Mouse (Mus musculus): ENCODE measurements around the gene Slc24a4. TPM values are rescaled to one million over a fixed set of nuclear protein-coding genes. Genes with fewer than 3 reads are reported as not detected.
"Not testable (repeated sequence)": the region's sequence is repeated elsewhere in the genome, so short reads cannot be mapped to it uniquely, and the experiment has no call there.

Gene Slc24a4
- total RNA-seq, 2 experiments from 2014 or later: 0.37 to 0.80 TPM

GRCm38 (mm10) chr12:102166691-102167261, 38.2 kb downstream of the Slc24a4 start:
- DNase-seq: no peak

- DNase-seq: no peak
These were observed 38.8 kb downstream of the Slc24a4 start for GRCm38 (mm10) chr12:102167302-102167701.

GRCm38 (mm10) chr12:102172746-102173145, 44.2 kb downstream of the Slc24a4 start:
- DNase-seq: no peak

GRCm38 (mm10) chr12:102173345-102173744, 44.8 kb downstream of the Slc24a4 start:
- no peak for DNase-seq

- no peak for DNase-seq
These were observed 52.0 kb downstream of the Slc24a4 start for GRCm38 (mm10) chr12:102180371-102181074.

- DNase-seq: peak; percentile 34 to 80
These were observed 53.3 kb downstream of the Slc24a4 start for GRCm38 (mm10) chr12:102181799-102182357.

- DNase-seq: no peak
These were observed 54.1 kb downstream of the Slc24a4 start for GRCm38 (mm10) chr12:102182621-102183020.

GRCm38 (mm10) chr12:102183201-102183600, 54.7 kb downstream of the Slc24a4 start:
- DNase-seq: no peak

- DNase-seq: no peak
These were observed 62.3 kb downstream of the Slc24a4 start for GRCm38 (mm10) chr12:102190820-102191219.

GRCm38 (mm10) chr12:102201516-102201915, 73.0 kb downstream of the Slc24a4 start:
- DNase-seq: no peak

GRCm38 (mm10) chr12:102202901-102203300, 74.4 kb downstream of the Slc24a4 start:
- peak; percentile 63 to 81 for DNase-seq

GRCm38 (mm10) chr12:102206471-102206870, 77.9 kb downstream of the Slc24a4 start:
- DNase-seq: no peak

- no peak for DNase-seq
These were observed 78.7 kb downstream of the Slc24a4 start for GRCm38 (mm10) chr12:102207245-102207644.

GRCm38 (mm10) chr12:102210801-102211200, 82.3 kb downstream of the Slc24a4 start:
- no peak for DNase-seq

- peak; percentile 25 to 42 for DNase-seq
These were observed 94.9 kb downstream of the Slc24a4 start for GRCm38 (mm10) chr12:102223404-102223803.

- not testable (repeated sequence) for DNase-seq
These were observed 95.6 kb downstream of the Slc24a4 start for GRCm38 (mm10) chr12:102224112-102224511.

- DNase-seq: no peak
These were observed 96.6 kb downstream of the Slc24a4 start for GRCm38 (mm10) chr12:102225165-102225564.

- DNase-seq: no peak
These were observed 107.0 kb downstream of the Slc24a4 start for GRCm38 (mm10) chr12:102235551-102235950.

- DNase-seq: peak in 1 of 2 experiments; percentile 16
These were observed 107.8 kb downstream of the Slc24a4 start for GRCm38 (mm10) chr12:102236317-102236716.

GRCm38 (mm10) chr12:102242076-102242722, 113.7 kb downstream of the Slc24a4 start:
- DNase-seq: peak; percentile 27 to 81

- DNase-seq: no peak
These were observed 115.4 kb downstream of the Slc24a4 start for GRCm38 (mm10) chr12:102243915-102244314.

- DNase-seq: no peak
These were observed 117.7 kb downstream of the Slc24a4 start for GRCm38 (mm10) chr12:102246226-102246625.

GRCm38 (mm10) chr12:102248104-102248503, 119.6 kb downstream of the Slc24a4 start:
- DNase-seq: no peak
